Mouse (Mus musculus): ENCODE results near the gene Nufip2. TPM values are rescaled to one million over a fixed set of nuclear protein-coding genes. Genes with fewer than 3 reads are reported as not detected.
"Not testable (repeated sequence)": the region's sequence is repeated elsewhere in the genome, so short reads cannot be mapped to it uniquely, and the experiment has no call there.

Nufip2 gene
- polyA plus RNA-seq (2015; fragmentation: Nextera tagmentation; extraction: Ambion mirVana) = 4.1 and 5.2 TPM in 2 replicates

DNA sequence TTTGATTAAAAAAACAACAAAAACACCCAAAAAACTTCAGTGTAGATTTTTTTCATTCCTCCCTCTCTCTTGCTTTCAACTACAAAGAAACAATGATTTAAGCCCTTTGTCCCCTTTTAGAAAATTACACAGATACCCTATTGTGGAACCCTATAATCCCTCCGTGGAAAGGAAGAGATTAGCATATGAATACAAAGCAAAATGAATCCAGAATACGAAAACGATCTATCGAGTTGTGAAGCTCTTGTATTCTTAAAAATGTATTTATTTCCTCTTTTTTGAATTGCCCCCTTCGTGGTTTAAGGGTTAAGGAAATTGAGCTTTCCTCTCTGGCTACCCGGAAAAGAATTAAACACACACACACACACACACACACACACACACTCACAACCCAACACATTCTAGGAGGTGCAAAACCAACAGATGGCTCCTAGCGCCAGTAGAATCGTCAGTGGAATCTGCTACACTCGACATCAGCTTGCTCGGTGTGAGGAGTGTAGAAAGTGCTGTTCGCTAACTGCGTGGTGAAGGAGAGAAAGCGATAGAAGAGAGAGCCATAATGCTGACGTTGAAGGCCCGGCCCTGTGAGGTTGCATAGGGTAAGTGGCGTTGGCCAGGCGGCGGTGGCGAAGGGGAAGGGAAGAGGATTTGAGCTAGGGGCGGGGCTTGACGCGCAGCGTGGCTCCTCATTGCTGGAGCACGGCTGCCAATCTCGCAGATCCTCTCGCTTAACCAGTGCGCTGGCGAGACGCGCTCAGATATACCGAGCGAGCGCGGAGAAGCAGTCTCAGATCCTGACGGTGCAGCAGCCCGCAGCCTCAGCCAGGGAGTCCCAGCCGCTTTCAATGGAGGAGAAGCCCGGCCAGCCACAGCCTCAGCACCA lies at the start of gene Nufip2:
Gene Nufip2 (plus strand): TSS at position 773 of the 883 bp plus-strand sequence.
- Histone ChIP-seq H3K9me3 (ENCODE audit: low read length) (no peaks in the 10 kb centered on the region), H3K9ac (replicated peaks; ENCODE audit: low read depth) (peak within 1 kb of the TSS; percentile 98), H3K27ac (ENCODE audit: low read length) (peak within 1 kb of the TSS; percentile 100), H3K4me1 (ENCODE audit: insufficient read depth, low read depth, low read length) (peaks cover 5% of the 10 kb centered on the region; the same call in 1 of the 2 replicates), H3K36me3 (ENCODE audit: insufficient read depth, low read length) (no peaks in the 10 kb centered on the region), H3K4me2 (replicated peaks; ENCODE audit: low read depth, low read length) (peak within 1 kb of the TSS; percentile 63), H3K4me3 (ENCODE audit: low read depth, low read length) (peak within 1 kb of the TSS; percentile 99), H3K27me3 (replicated peaks; ENCODE audit: insufficient read depth, low read length) (no peaks in the 10 kb centered on the region)
- ATAC-seq (peak; percentile 97), DNase-seq (ENCODE audit: low spot score) (peak; percentile 100)
- TF ChIP-seq CTCF (IDR thresholded peaks at IDR 0.05) (no peak; the same call in 1 of the 2 replicates), EP300 (IDR thresholded peaks at IDR 0.05) (no peak)
- under 1% methylated on average over 37 of the region's 38 CpGs for WGBS

DNA sequence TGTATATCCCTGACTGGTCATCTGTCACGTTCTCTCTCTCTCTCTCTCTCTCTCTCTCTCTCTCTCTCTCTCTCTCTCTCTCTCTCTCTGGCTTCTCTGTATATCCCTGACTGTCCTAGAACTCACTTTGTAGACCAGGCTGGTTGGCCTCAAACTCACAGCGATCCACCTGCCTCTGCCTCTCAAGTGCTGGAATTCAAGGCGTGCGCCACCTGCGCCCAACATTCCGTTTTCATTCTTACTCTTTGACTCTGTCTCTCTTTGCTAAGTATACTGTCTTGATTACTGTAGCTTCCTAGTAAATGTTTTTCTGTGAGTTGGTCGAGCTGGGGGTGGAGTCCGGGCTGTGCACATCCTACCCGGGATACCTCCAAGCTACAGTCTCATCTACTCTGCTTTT lies 44.6 kb upstream of the Nufip2 start:
- H3K4me3 ChIP-seq (ENCODE audit: low read depth, low read length) = no peak overlapping the region
- no peaks in the 10 kb centered on the region for H3K9me3 ChIP-seq (ENCODE audit: low read length)
- no peak overlapping the region for H3K27ac ChIP-seq (ENCODE audit: low read length)
- no peak for ATAC-seq
- DNase-seq (ENCODE audit: low spot score) = no peak
- H3K9ac ChIP-seq (replicated peaks; ENCODE audit: low read depth) = no peak overlapping the region
- 70% methylated on average over 9 of the region's 9 CpGs for WGBS
- no peaks in the 10 kb centered on the region for H3K27me3 ChIP-seq (replicated peaks; ENCODE audit: insufficient read depth, low read length)
- no peak overlapping the region for H3K4me2 ChIP-seq (replicated peaks; ENCODE audit: low read depth, low read length)
- no peaks in the 10 kb centered on the region for H3K36me3 ChIP-seq (ENCODE audit: insufficient read depth, low read length)
- no peaks in the 10 kb centered on the region for H3K4me1 ChIP-seq (ENCODE audit: insufficient read depth, low read depth, low read length)
- no peak for TF ChIP-seq CTCF (IDR thresholded peaks at IDR 0.05)
- no peak for TF ChIP-seq EP300 (IDR thresholded peaks at IDR 0.05)

DNA sequence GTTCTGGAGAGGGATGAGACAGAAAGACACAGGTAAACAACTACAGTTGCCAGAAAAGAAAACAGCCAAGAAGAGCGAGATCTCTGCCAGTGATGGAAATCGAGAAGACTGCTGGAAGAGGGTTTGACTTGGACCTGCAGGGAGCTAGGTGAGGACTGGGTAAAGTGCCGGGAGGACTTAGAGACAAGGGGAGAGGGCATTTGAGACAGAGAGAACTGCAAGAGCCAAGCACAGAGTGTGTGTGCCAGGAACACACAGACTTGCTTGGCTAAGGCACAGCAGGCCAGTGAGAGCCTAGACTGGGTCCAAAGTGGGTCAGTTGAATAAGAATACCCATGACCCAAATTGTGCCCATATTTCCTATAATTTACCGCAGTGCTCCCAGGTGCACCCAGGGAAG lies 40.5 kb upstream of the Nufip2 start:
- TF ChIP-seq EP300 (IDR thresholded peaks at IDR 0.05) (no peak), CTCF (IDR thresholded peaks at IDR 0.05) (no peak)
- 87% methylated on average over 4 of the region's 4 CpGs for WGBS
- Histone ChIP-seq H3K36me3 (ENCODE audit: insufficient read depth, low read length) (no peaks in the 10 kb centered on the region), H3K4me2 (replicated peaks; ENCODE audit: low read depth, low read length) (no peak overlapping the region), H3K4me3 (ENCODE audit: low read depth, low read length) (no peak overlapping the region), H3K27ac (ENCODE audit: low read length) (no peak overlapping the region), H3K9me3 (ENCODE audit: low read length) (no peaks in the 10 kb centered on the region), H3K27me3 (replicated peaks; ENCODE audit: insufficient read depth, low read length) (no peaks in the 10 kb centered on the region), H3K4me1 (ENCODE audit: insufficient read depth, low read depth, low read length) (no peaks in the 10 kb centered on the region), H3K9ac (replicated peaks; ENCODE audit: low read depth) (no peak overlapping the region)
- DNase-seq (ENCODE audit: low spot score) (no peak), ATAC-seq (no peak)

DNA sequence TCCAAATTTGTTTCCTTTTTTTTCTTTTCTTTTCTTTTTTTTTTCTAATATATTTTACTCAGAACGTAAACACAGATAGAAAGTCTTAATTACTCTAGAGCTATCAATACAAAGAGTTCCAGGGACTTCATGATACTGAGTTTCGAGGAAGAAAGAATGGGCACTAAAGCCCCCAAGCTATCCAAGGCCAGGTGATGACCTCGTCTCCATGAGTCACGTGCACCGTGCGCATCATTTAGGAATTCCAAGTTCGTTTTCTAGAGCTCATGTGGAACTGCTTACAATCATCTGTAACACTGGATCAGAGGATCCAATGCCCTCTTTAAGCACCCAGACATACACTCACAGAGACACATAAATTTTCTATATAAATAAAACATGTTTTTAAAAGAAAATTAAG lies 37.1 kb upstream of the Nufip2 start:
- WGBS = 70% methylated on average over 7 of the region's 7 CpGs
- Histone ChIP-seq H3K27me3 (replicated peaks; ENCODE audit: insufficient read depth, low read length) (no peaks in the 10 kb centered on the region), H3K4me2 (replicated peaks; ENCODE audit: low read depth, low read length) (no peak overlapping the region), H3K36me3 (ENCODE audit: insufficient read depth, low read length) (no peaks in the 10 kb centered on the region), H3K9me3 (ENCODE audit: low read length) (no peaks in the 10 kb centered on the region), H3K4me1 (ENCODE audit: insufficient read depth, low read depth, low read length) (no peaks in the 10 kb centered on the region), H3K9ac (replicated peaks; ENCODE audit: low read depth) (no peak overlapping the region), H3K4me3 (ENCODE audit: low read depth, low read length) (no peak overlapping the region), H3K27ac (ENCODE audit: low read length) (no peak overlapping the region)
- ATAC-seq = no peak
- no peak for DNase-seq (ENCODE audit: low spot score)
- no peak for TF ChIP-seq CTCF (IDR thresholded peaks at IDR 0.05)
- TF ChIP-seq EP300 (IDR thresholded peaks at IDR 0.05) = no peak

DNA sequence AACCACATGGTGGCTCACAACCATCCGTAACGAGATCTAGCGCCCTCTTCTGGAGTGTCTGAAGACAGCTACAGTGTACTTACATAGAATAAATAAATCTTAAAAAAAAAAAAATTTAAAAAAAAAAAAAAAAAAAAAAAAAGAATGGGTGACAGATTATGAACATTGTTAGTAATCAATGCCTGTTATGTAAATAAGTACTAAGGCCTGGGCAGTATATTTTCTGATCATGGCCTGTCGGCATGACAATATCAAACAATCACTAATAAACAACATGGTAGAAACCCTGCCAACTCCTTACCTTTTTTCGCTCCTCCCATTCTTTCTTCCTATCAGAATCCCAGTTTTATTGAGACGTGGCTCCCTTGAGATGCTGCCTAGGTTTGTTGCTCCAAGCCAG lies 33.5 kb upstream of the Nufip2 start:
- TF ChIP-seq EP300 (IDR thresholded peaks at IDR 0.05) (no peak), CTCF (IDR thresholded peaks at IDR 0.05) (no peak)
- ATAC-seq = no peak
- WGBS = 58% methylated on average over 6 of the region's 6 CpGs

DNA sequence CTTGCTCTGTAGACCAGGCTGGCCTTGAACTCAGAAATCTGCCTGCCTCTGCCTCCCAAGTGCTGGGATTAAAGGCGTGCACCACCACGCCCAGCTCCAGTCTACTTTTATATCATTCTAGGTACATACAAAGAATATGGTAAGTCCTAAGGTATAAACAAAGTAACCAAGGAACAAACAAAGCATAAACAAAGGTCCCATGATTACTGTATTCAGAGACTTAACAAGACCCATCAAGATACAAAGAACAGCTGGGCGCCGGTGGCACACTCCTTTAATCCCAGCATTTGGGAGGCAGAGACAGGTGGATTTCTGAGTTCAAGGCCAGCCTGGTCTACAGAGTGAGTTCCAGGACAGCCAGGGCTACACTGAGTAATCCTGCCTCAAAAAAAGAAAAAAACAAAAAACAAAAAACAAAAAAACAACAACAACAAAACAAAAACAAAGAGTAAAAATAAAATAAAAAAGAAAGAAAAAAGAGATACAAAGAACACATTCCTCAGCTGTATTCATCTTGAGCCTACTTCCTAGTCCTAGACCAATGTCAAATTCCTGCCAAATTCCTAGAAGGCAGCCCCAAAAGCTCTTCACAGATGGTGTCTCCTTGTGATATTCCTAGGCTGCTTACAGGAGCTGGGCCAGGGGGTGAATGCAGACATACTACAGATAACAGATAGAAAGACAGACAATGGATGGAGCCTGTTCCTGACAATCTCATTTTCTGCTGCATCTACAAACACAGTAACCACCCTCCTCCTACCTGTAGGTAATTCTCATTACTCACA lies 32.4 kb upstream of the Nufip2 start:
- H3K9me3 ChIP-seq (ENCODE audit: low read length); ATAC-seq; H3K27me3 ChIP-seq (replicated peaks; ENCODE audit: insufficient read depth, low read length); H3K36me3 ChIP-seq (ENCODE audit: insufficient read depth, low read length); H3K9ac ChIP-seq (replicated peaks; ENCODE audit: low read depth); H3K4me1 ChIP-seq (ENCODE audit: insufficient read depth, low read depth, low read length); DNase-seq (ENCODE audit: low spot score); H3K4me2 ChIP-seq (replicated peaks; ENCODE audit: low read depth, low read length); H3K4me3 ChIP-seq (ENCODE audit: low read depth, low read length); H3K27ac ChIP-seq (ENCODE audit: low read length): not testable (repeated sequence)
- 89% methylated on average over 4 of the region's 4 CpGs for WGBS

More for the DNA sequence above, 33.5 kb upstream of the Nufip2 start:
- Histone ChIP-seq H3K4me2 (replicated peaks; ENCODE audit: low read depth, low read length) (no peak overlapping the region), H3K27me3 (replicated peaks; ENCODE audit: insufficient read depth, low read length) (no peaks in the 10 kb centered on the region), H3K9me3 (ENCODE audit: low read length) (no peaks in the 10 kb centered on the region), H3K4me3 (ENCODE audit: low read depth, low read length) (no peak overlapping the region), H3K9ac (replicated peaks; ENCODE audit: low read depth) (no peak overlapping the region), H3K4me1 (ENCODE audit: insufficient read depth, low read depth, low read length) (no peaks in the 10 kb centered on the region), H3K36me3 (ENCODE audit: insufficient read depth, low read length) (no peaks in the 10 kb centered on the region), H3K27ac (ENCODE audit: low read length) (no peak overlapping the region)
- DNase-seq (ENCODE audit: low spot score) = no peak
